Mouse (Mus musculus) limb, embryonic 14.5 days (tissue): ENCODE data around the gene Pbx2. TPM values are rescaled to one million over a fixed set of nuclear protein-coding genes. Genes with fewer than 3 reads are reported as not detected.
A peak's percentile ranks its signal among the peaks of the same experiment; 100 is the strongest.

Experiments
- ATAC-seq: fragments of 200-750 bp; cut with Nextera tagmentation; 2 replicates; pipeline ENCODE4 v1.8.0; 2017; ENCODE audit warnings: low read depth, moderate number of reproducible peaks, moderate TSS enrichment; ENCODE audit not compliant: low FRiP score
- DNase-seq: peaks from one replicate; pipeline ENCODE4 v3.0.0-alpha.2; 2015; ENCODE audit warnings: low spot score
- H3K27ac ChIP-seq: fragments of 300-500 bp; sonication (generic); replicated peaks from 2 replicates; pipeline ENCODE4 v1.5.1; 2014; ENCODE audit warnings: low read depth, mild to moderate bottlenecking, low read length, moderate library complexity, mixed read lengths
- H3K27me3 ChIP-seq: fragments of 300-500 bp; sonication (generic); 2 replicates; pipeline ENCODE4 v1.6.1; 2014; ENCODE audit warnings: low read length, mixed read lengths; ENCODE audit not compliant: control insufficient read depth, insufficient read depth
- H3K36me3 ChIP-seq: fragments of 300-500 bp; sonication (generic); 2 replicates; pipeline ENCODE4 v1.6.1; 2014; ENCODE audit warnings: mild to moderate bottlenecking, low read length, moderate library complexity, mixed read lengths; ENCODE audit not compliant: control insufficient read depth, insufficient read depth
- H3K4me1 ChIP-seq: fragments of 300-500 bp; sonication (generic); 2 replicates; pipeline ENCODE4 v1.6.1; 2014; ENCODE audit warnings: antibody characterized with exemption, low read length, mixed read lengths; ENCODE audit not compliant: control insufficient read depth, insufficient read depth
- H3K4me2 ChIP-seq: fragments of 300-500 bp; sonication (generic); replicated peaks from 2 replicates; pipeline ENCODE4 v1.6.1; 2014; ENCODE audit warnings: low read depth, mild to moderate bottlenecking, low read length, moderate library complexity; ENCODE audit not compliant: severe bottlenecking
- H3K4me3 ChIP-seq: fragments of 300-500 bp; sonication (generic); replicated peaks from 2 replicates; pipeline ENCODE4 v1.5.1; 2014; ENCODE audit warnings: low read length
- H3K9ac ChIP-seq: fragments of 300-500 bp; sonication (generic); 2 replicates; pipeline ENCODE4 v1.6.1; 2014; ENCODE audit warnings: mild to moderate bottlenecking, low read depth, low read length, moderate library complexity; ENCODE audit not compliant: severe bottlenecking
- H3K9me3 ChIP-seq: fragments of 300-500 bp; sonication (generic); 2 replicates; pipeline ENCODE4 v1.6.1; 2016; ENCODE audit warnings: low read length; ENCODE audit not compliant: control insufficient read depth
- POLR2A ChIP-seq: fragments of 200-500 bp; IDR thresholded peaks from 2 replicates; pipeline ENCODE4 v1.8.0; 2012; ENCODE audit warnings: inconsistent platforms, mild to moderate bottlenecking, moderate library complexity, borderline replicate concordance; ENCODE audit not compliant: insufficient read depth, insufficient read length; ENCODE audit errors: extremely low read depth
- WGBS: fragments of 180-500 bp; shearing (Covaris S2); extraction: QIAGEN DNeasy Blood & Tissue Kit; methylation state at CpG from one replicate; pipeline ENCODE4 v1.1.7; 2014; 5-methylcytosine and 5-hydroxymethylcytosine counted together
- polyA plus RNA-seq, 2 experiments: library from polyadenylated mRNA; depleted of rRNA in 1 of 2; stranded (reverse) in 1 of 2; unstranded in 1 of 2; fragments of >200 nt; fragmentation: Nextera tagmentation in 1 of 2; extraction: Ambion mirVana in 1 of 2; gene quantifications; 2 replicates each; pipeline versions ENCODE4 v1.2.1 to v1.2.3; 2012 to 2014

Gene Pbx2
- polyA plus RNA-seq, 2 experiments = 13.5 to 141 TPM

- DNase-seq (no peak), ATAC-seq (no peak)
Observed at GRCm38 (mm10) chr17:34567311-34567710, 23.8 kb upstream of the Pbx2 start.

DNA sequence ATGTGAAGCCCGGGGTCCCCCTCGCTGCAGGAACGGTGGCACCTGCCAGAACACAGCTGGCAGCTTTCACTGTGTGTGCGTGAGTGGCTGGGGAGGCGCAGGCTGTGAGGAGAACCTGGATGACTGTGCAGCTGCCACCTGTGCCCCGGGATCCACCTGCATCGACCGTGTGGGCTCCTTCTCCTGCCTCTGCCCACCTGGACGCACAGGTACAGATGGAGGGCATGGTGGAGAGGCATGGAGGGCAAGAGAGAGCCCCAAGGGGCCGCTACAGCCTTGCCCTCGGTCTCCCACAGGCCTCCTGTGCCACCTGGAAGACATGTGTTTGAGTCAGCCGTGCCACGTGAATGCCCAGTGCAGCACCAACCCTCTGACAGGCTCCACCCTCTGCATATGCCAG is 22.6 kb upstream of the Pbx2 start:
- Histone ChIP-seq H3K27me3 (no peaks in the 10 kb centered on the region), H3K9me3 (no peaks in the 10 kb centered on the region), H3K4me1 (peaks cover 8% of the 10 kb centered on the region), H3K4me3 (no peak overlapping the region), H3K27ac (no peak overlapping the region), H3K4me2 (no peak overlapping the region), H3K36me3 (no peaks in the 10 kb centered on the region), H3K9ac (no peak overlapping the region)
- 77% methylated on average over 13 of the region's 13 CpGs for WGBS
- DNase-seq = no peak
- no peak for ATAC-seq
- no peak for TF ChIP-seq POLR2A

More at GRCm38 (mm10) chr17:34567311-34567710, 23.8 kb upstream of the Pbx2 start:
- no peaks in the 10 kb centered on the region for H3K27me3 ChIP-seq
- H3K36me3 ChIP-seq = no peaks in the 10 kb centered on the region
- TF ChIP-seq POLR2A = no peak
- peaks cover 8% of the 10 kb centered on the region for H3K4me1 ChIP-seq
- H3K27ac ChIP-seq = no peak overlapping the region
- H3K9ac ChIP-seq = no peak overlapping the region
- no peaks in the 10 kb centered on the region for H3K9me3 ChIP-seq
- 64% methylated on average over 9 of the region's 9 CpGs for WGBS
- H3K4me2 ChIP-seq = no peak overlapping the region
- no peak overlapping the region for H3K4me3 ChIP-seq

DNA sequence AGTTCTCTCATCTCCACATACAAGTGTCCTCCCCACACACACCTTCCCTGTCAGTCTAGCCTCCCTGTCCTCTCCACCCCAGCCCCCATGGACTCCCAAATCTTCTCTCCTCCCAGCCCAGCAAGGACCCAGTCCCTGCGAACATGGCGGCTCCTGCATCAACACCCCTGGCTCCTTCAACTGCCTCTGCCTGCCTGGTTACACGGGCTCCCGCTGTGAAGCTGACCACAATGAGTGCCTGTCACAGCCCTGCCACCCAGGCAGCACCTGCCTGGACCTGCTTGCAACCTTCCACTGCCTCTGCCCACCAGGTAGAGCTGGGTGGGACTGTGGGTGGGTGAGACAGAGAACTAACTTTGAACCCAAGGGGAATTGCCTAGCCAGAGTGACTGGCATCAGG is 21.1 kb upstream of the Pbx2 start:
- H3K27me3 ChIP-seq = no peaks in the 10 kb centered on the region
- no peak for DNase-seq
- no peak for TF ChIP-seq POLR2A
- H3K9ac ChIP-seq = no peak overlapping the region
- H3K9me3 ChIP-seq = no peaks in the 10 kb centered on the region
- H3K4me1 ChIP-seq = no peaks in the 10 kb centered on the region
- no peak for ATAC-seq
- H3K36me3 ChIP-seq = no peaks in the 10 kb centered on the region
- H3K27ac ChIP-seq = no peak overlapping the region
- H3K4me3 ChIP-seq = no peak overlapping the region
- WGBS = 71% methylated on average over 4 of the region's 4 CpGs
- no peak overlapping the region for H3K4me2 ChIP-seq

GRCm38 (mm10) chr17:34571875-34572274 is 19.2 kb upstream of the Pbx2 start:
- DNase-seq = no peak
- H3K36me3 ChIP-seq = no peaks in the 10 kb centered on the region
- H3K4me3 ChIP-seq = no peak overlapping the region
- no peak overlapping the region for H3K9ac ChIP-seq
- H3K27ac ChIP-seq = no peak overlapping the region
- peaks cover 5% of the 10 kb centered on the region; the same call in 1 of the 2 replicates for H3K4me1 ChIP-seq
- no peaks in the 10 kb centered on the region for H3K27me3 ChIP-seq
- 19% methylated on average over 5 of the region's 5 CpGs for WGBS
- no peak overlapping the region for H3K4me2 ChIP-seq
- no peak for ATAC-seq
- H3K9me3 ChIP-seq = no peaks in the 10 kb centered on the region
- no peak for TF ChIP-seq POLR2A

DNA sequence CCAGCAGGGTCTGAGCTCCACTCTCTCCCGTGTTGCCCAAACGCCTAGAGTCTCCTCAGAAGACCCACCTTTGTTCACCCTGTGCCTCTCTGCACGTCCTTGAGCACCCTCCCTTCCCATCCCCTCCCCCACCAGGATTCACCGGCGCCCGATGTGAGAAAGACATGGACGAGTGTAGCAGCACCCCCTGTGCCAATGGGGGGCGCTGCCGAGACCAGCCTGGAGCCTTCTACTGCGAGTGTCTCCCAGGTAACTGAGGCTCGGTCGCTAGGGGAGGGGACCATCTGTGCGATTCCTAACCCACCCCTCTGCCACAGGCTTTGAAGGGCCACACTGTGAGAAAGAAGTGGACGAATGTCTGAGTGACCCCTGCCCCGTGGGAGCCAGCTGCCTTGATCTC is 18.7 kb upstream of the Pbx2 start:
- TF ChIP-seq POLR2A = no peak
- Histone ChIP-seq H3K36me3 (no peaks in the 10 kb centered on the region), H3K9ac (no peak overlapping the region), H3K4me1 (peaks cover 5% of the 10 kb centered on the region; the same call in 1 of the 2 replicates), H3K4me2 (no peak overlapping the region), H3K27me3 (no peaks in the 10 kb centered on the region), H3K9me3 (no peaks in the 10 kb centered on the region), H3K27ac (no peak overlapping the region), H3K4me3 (no peak overlapping the region)
- WGBS = 13% methylated on average over 15 of the region's 15 CpGs
- DNase-seq (no peak), ATAC-seq (no peak)

- DNase-seq (no peak), ATAC-seq (0 out of 2 replicates have a peak, but pooled peaks have one; percentile 16)
- H3K36me3 ChIP-seq = no peaks in the 10 kb centered on the region
- H3K27me3 ChIP-seq = no peaks in the 10 kb centered on the region
- peaks cover 5% of the 10 kb centered on the region; the same call in 1 of the 2 replicates for H3K4me1 ChIP-seq
- H3K4me3 ChIP-seq = no peak overlapping the region
- no peak overlapping the region for H3K9ac ChIP-seq
- no peak overlapping the region for H3K27ac ChIP-seq
- H3K4me2 ChIP-seq = no peak overlapping the region
- 45% methylated on average over 5 of the region's 5 CpGs for WGBS
- no peaks in the 10 kb centered on the region for H3K9me3 ChIP-seq
- TF ChIP-seq POLR2A = no peak
Observed at GRCm38 (mm10) chr17:34576577-34576976, 14.5 kb upstream of the Pbx2 start.
